Comparison of ENCODE assay signal across 15 mouse cellular contexts in the genomic region with DNA sequence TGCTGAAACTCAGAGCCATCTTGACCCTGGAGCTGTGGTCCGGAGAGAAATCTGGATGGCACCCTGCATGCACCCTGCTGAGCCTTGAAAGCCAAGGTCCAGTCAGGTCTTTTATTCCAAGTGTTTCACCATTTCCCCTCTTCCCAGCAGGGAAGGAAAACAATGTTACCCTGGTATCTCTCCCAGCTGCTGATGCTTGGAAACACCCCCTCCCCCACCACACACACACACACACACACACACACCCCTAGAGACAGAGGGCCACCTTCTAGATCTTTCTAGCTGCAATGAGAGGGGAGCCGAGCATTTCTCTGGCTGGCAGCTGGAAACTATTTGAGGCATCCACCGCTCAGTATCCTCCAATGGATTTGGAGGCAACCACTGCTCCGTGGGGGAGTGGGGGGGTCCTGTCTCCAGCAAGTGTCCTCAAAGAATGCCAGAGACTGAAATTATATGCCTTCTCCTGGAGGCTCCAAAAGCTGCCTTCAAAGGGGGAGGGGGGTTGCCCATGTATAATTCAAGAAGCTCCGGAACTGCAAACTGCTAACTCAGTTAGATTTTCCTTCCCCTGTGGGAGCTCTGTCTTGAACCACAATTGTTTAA.
DNase-seq lines count a peak whose midpoint lies in the region; ATAC-seq and TF ChIP-seq lines count a peak whose summit lies in the region.
"Had no signal": no experiment of that assay in that cellular context is flagged by ENCODE, and none has a peak within 500 bp of the region (broad histone marks: within the 10 kb centered on the region; RNA-seq: fewer than 3 reads in every experiment).

No protein-coding gene starts in this region.

- no peaks in the 10 kb centered on the region for H3K9me3 ChIP-seq in liver, embryonic 12.5 days (replicated peaks)
- no peaks in the 10 kb centered on the region for H3K9me3 ChIP-seq in liver, embryonic 11.5 days (ENCODE audit: control insufficient read depth, low read length)
- H3K9me3 ChIP-seq in ES-E14 (ENCODE audit: control insufficient read depth, insufficient read depth, low read depth, low read length): no peaks in the 10 kb centered on the region
- H3K9me3 ChIP-seq in embryonic facial prominence, embryonic 14.5 days (ENCODE audit: control insufficient read depth, low read length): no peaks in the 10 kb centered on the region
- H3K9me3 ChIP-seq: heart, embryonic 15.5 days; kidney, embryonic 15.5 days; neural tube, embryonic 15.5 days had no signal

- H3K36me3 ChIP-seq in liver, embryonic 12.5 days: no peaks in the 10 kb centered on the region
- H3K36me3 ChIP-seq in liver, embryonic 11.5 days (ENCODE audit: control insufficient read depth, insufficient read depth, low read length): no peaks in the 10 kb centered on the region
- H3K36me3 ChIP-seq in ES-E14 (ENCODE audit: control insufficient read depth, insufficient read depth, low read length, poor library complexity, severe bottlenecking): no peaks in the 10 kb centered on the region
- H3K36me3 ChIP-seq in embryonic facial prominence, embryonic 14.5 days (ENCODE audit: control insufficient read depth, insufficient read depth, low read length): no peaks in the 10 kb centered on the region
- H3K36me3 ChIP-seq: heart, embryonic 15.5 days; kidney, embryonic 15.5 days; neural tube, embryonic 15.5 days had no signal

- DNase-seq in embryo, embryonic 11 days: peak; percentile 46
- DNase-seq in embryo, embryonic 10.5 days (ENCODE audit: low spot score): no peak
- no peak for DNase-seq in liver, embryonic 11.5 days (ENCODE audit: low spot score)
- no peak for DNase-seq in ES-E14 (ENCODE audit: low read depth, low spot score)
- peak; percentile 79 for DNase-seq in embryonic facial prominence, embryonic 14.5 days (ENCODE audit: low spot score)
- no peak for DNase-seq in frontal cortex, postnatal 14 days (ENCODE audit: low spot score in 2 of 2)
- DNase-seq in B cell, adult 2 months: no peak
- DNase-seq: cerebellum, postnatal 10 days; lung, postnatal 14 days; thymus, adult 18-20 months had no signal

- ATAC-seq in liver, embryonic 12.5 days: no peak
- no peak for ATAC-seq in liver, embryonic 11.5 days (replicated peaks; ENCODE audit: low FRiP score)
- ATAC-seq in embryonic facial prominence, embryonic 14.5 days (ENCODE audit: low read depth): peak; percentile 38; the same call in 1 of the 2 replicates
- ATAC-seq: hindbrain, postnatal 0 days had no signal

- H3K4me3 ChIP-seq in liver, embryonic 12.5 days: no peak overlapping the region
- no peak overlapping the region for H3K4me3 ChIP-seq in liver, embryonic 11.5 days (ENCODE audit: low read depth, low read length)
- H3K4me3 ChIP-seq in ES-E14 (ENCODE audit: insufficient read depth in 1 of 2, low read depth in 1 of 2, low read length in 2 of 2, poor library complexity in 1 of 2, severe bottlenecking in 1 of 2): no peak overlapping the region
- no peak overlapping the region for H3K4me3 ChIP-seq in embryonic facial prominence, embryonic 14.5 days (ENCODE audit: low read depth, low read length)
- H3K4me3 ChIP-seq: heart, embryonic 15.5 days; kidney, embryonic 15.5 days; neural tube, embryonic 15.5 days had no signal

- 0 out of 2 replicates have a peak, but pooled peaks cover 24% of the 10 kb centered on the region for H3K27me3 ChIP-seq in liver, embryonic 12.5 days (replicated peaks)
- no peaks in the 10 kb centered on the region for H3K27me3 ChIP-seq in liver, embryonic 11.5 days (replicated peaks; ENCODE audit: control insufficient read depth, insufficient read depth, low read length)
- no peaks in the 10 kb centered on the region for H3K27me3 ChIP-seq in embryonic facial prominence, embryonic 14.5 days (replicated peaks; ENCODE audit: control insufficient read depth, insufficient read depth, low read length)
- H3K27me3 ChIP-seq: heart, embryonic 15.5 days; kidney, embryonic 15.5 days; neural tube, embryonic 15.5 days had no signal

- 54% methylated on average over 5 of the region's 5 CpGs for WGBS in liver, embryonic 12.5 days (ENCODE audit: insufficient replicate concordance)
- WGBS in liver, embryonic 11.5 days: 49% methylated on average over 5 of the region's 5 CpGs
- 13% methylated on average over 5 of the region's 5 CpGs for WGBS in embryonic facial prominence, embryonic 14.5 days

- H3K27ac ChIP-seq in liver, embryonic 12.5 days: no peak overlapping the region; the same call in 1 of the 2 replicates
- no peak overlapping the region for H3K27ac ChIP-seq in liver, embryonic 11.5 days (ENCODE audit: low read depth, low read length)
- no peak overlapping the region for H3K27ac ChIP-seq in ES-E14 (ENCODE audit: insufficient read depth, low read depth, low read length, poor library complexity, severe bottlenecking)
- H3K27ac ChIP-seq in embryonic facial prominence, embryonic 14.5 days (replicated peaks; ENCODE audit: low read depth, low read length): 0 out of 2 replicates have a peak overlapping the region, but pooled peaks have one; percentile 36
- H3K27ac ChIP-seq: heart, embryonic 15.5 days; hindbrain, postnatal 0 days; kidney, embryonic 15.5 days; neural tube, embryonic 15.5 days had no signal

- H3K4me1 ChIP-seq in liver, embryonic 12.5 days: peaks cover 51% of the 10 kb centered on the region
- peaks cover 18% of the 10 kb centered on the region for H3K4me1 ChIP-seq in liver, embryonic 11.5 days (replicated peaks; ENCODE audit: control insufficient read depth, insufficient read depth, low read length)
- peaks cover 8 to 48% of the 10 kb centered on the region in 2 experiments for H3K4me1 ChIP-seq in ES-E14 (ENCODE audit: control insufficient read depth in 2 of 2, insufficient read depth in 2 of 2, low read length in 2 of 2, poor library complexity in 1 of 2)
- H3K4me1 ChIP-seq in embryonic facial prominence, embryonic 14.5 days (ENCODE audit: control insufficient read depth, insufficient read depth, low read length): peaks cover 25% of the 10 kb centered on the region

- H3K9ac ChIP-seq in liver, embryonic 12.5 days: 0 out of 2 replicates have a peak overlapping the region, but pooled peaks have one; percentile 12
- no peak overlapping the region for H3K9ac ChIP-seq in liver, embryonic 11.5 days (ENCODE audit: low read depth, low read length)
- H3K9ac ChIP-seq in ES-E14 (ENCODE audit: insufficient read depth, low read depth, low read length, poor library complexity, severe bottlenecking): peak overlapping the region; percentile 16; the same call in 1 of the 2 replicates
- no peak overlapping the region for H3K9ac ChIP-seq in embryonic facial prominence, embryonic 14.5 days (ENCODE audit: low read depth, low read length)
- H3K9ac ChIP-seq: heart, embryonic 15.5 days; kidney, embryonic 15.5 days; neural tube, embryonic 15.5 days had no signal

- no peak overlapping the region for H3K4me2 ChIP-seq in liver, embryonic 12.5 days
- no peak overlapping the region for H3K4me2 ChIP-seq in liver, embryonic 11.5 days
- no peak overlapping the region; the same call in 1 of the 2 replicates for H3K4me2 ChIP-seq in embryonic facial prominence, embryonic 14.5 days (ENCODE audit: low read depth, low read length)
- H3K4me2 ChIP-seq: heart, embryonic 15.5 days; kidney, embryonic 15.5 days; neural tube, embryonic 15.5 days had no signal

- in situ Hi-C loops in ES-E14 (cut with MboI; ENCODE audit: low sequenced_read_pairs in 2 of 2, unreplicated experiment in 2 of 2): no loop called here

TF ChIP-seq in ES-E14, 5 proteins besides CTCF, POLR2A, EP300 and RAD21:
- no peak for TF ChIP-seq MAFK (IDR thresholded peaks at IDR 0.05; ENCODE audit: insufficient read depth, low read depth, low read length)
- no peak for TF ChIP-seq ZNF384 (IDR thresholded peaks at IDR 0.05; ENCODE audit: low read depth, low read length)
- TF ChIP-seq HCFC1 (IDR thresholded peaks at IDR 0.05; ENCODE audit: borderline replicate concordance, insufficient read depth, low read length): no peak
- TF ChIP-seq CHD2 (IDR thresholded peaks at IDR 0.05; ENCODE audit: low read depth, low read length): no peak
- TF ChIP-seq ZC3H11A (IDR thresholded peaks at IDR 0.05; ENCODE audit: borderline replicate concordance, low read depth, low read length): no peak

Comparison
In these comparisons a context has a peak if more than half of its experiments do, and no peak if none do; other contexts are left out.
1. DNase-seq: peak in embryo, embryonic 11 days (single experiment) and embryonic facial prominence, embryonic 14.5 days (single experiment); none in embryo, embryonic 10.5 days (single experiment), liver, embryonic 11.5 days (single experiment), ES-E14 (single experiment), frontal cortex, postnatal 14 days (0 of 2) and B cell, adult 2 months (0 of 2).
2. H3K9ac ChIP-seq: peak in liver, embryonic 12.5 days (single experiment) and ES-E14 (single experiment); none in liver, embryonic 11.5 days (single experiment) and embryonic facial prominence, embryonic 14.5 days (single experiment).